Mouse (Mus musculus) thymus, postnatal 25 days (tissue): ENCODE data around the gene Ssrp1.

Experiments used
- DNase-seq: peaks from one replicate; pipeline ENCODE4 v3.0.0; 2022

Gene Ssrp1

DNA sequence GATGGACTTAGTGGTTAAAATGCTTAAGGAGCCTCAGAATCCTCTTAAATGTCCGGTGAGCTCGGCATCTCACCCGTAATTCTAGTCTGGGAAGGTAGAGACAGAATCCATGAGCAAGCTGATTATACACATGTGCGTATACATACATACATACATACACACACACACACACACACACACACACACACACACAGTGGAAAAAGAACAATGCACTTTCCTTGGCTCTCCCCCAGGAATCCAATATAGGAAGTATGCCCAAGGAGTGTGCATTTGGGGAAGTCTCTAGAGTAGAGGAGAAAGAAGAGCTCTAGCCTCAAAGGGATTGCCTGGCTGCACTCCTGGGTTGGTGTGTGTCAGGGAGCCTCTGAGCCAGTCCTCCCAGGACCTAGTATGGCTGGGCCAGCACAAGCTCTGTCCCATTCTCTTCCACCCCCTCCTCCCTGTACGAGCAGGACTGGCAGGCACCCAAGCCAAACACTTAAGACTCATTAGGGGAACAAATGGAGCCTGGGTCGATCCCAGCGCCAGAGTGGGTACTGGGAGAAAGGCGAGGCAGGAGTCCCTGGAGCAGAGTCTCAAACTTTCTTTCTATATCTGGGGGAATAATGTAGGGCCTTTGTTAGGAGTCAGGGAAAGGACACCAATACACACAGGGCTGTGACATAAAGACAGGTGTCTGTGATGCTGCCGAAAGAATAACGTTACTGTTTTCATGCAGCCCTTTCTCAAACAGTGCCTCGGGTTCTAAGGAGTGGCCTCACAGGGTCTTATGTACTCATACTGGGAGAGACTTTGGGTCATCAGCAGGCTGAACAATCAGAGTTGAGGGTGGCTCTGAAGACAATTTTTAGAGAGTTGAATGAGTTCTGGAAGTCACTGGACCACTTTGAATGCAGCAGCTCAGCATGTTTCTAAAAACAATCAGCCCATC lies 51.9 kb downstream of the Ssrp1 start:
- DNase-seq: no peak

DNA sequence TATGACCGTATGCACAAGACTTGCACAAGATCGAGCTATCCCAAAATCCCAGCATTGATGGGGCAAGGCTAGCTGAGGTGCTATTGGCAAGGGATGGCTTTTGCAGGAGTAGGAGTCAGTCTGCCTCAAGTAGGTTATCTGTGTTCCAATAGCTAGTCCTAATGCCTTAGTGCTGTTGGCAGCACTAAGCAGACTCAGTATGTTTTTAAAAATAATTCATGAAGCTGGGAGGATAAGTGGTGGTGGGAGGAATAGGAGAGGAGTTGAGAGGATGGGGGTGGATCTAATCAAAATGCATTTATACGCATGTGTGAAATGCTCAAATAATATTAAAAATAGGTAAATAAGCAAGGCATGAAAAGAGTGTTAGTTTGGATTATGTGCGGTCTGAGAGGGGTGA lies 54.3 kb downstream of the Ssrp1 start:
- no peak for DNase-seq

GRCm38 (mm10) chr2:85093376-85093775 lies 56.3 kb downstream of the Ssrp1 start:
- DNase-seq: no peak

DNA sequence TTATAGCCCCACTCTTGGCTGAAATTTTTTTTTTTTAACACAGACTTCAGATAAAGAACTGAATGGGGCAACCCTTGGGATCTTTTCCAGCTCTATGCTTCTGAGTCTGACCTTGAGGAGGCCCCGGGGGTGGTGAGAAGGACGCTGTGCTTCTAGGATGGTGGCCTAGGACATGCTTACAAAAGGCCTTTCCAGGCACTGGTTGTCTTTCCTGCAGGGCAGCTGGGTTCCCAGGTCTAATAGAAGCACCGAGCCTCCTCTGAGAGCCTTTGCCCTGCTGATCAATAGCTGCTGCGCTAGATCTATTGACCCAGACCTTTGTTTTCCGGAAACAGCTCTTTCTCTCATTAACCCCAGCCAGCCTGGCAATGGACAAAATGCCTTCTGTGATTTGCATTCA lies 58.9 kb downstream of the Ssrp1 start:
- no peak for DNase-seq
